ENCODE assay signal across 39 mouse cellular contexts in genomic region chr5:24369767-24370166, GRCm38 (mm10). TPM values are rescaled to one million over a fixed set of nuclear protein-coding genes. Genes with fewer than 3 reads are reported as not detected.
"Had no signal": no experiment of that assay in that cellular context is flagged by ENCODE, and none has a peak within 500 bp of the region (broad histone marks: within the 10 kb centered on the region; RNA-seq: fewer than 3 reads in every experiment).

No protein-coding gene starts in this region.

- H3K27me3 ChIP-seq: heart, embryonic 12.5 days; heart, embryonic 15.5 days; hindbrain, embryonic 12.5 days; hindbrain, embryonic 13.5 days; hindbrain, embryonic 15.5 days; intestine, embryonic 15.5 days; kidney, embryonic 15.5 days had no signal

- ATAC-seq: hindbrain, embryonic 16.5 days; hindbrain, postnatal 0 days; inflammation-experienced regulatory T-cells, adult 6 months; intestine, embryonic 15.5 days; intestine, embryonic 16.5 days; intestine, postnatal 0 days had no signal

- H3K9me3 ChIP-seq: heart, embryonic 10.5 days; heart, embryonic 12.5 days; heart, embryonic 13.5 days; heart, embryonic 15.5 days; hindbrain, embryonic 10.5 days; hindbrain, embryonic 12.5 days; hindbrain, embryonic 13.5 days; hindbrain, embryonic 15.5 days; intestine, embryonic 15.5 days; kidney, embryonic 15.5 days had no signal

- H3K4me3 ChIP-seq: heart, embryonic 10.5 days; heart, embryonic 12.5 days; heart, embryonic 13.5 days; heart, embryonic 15.5 days; hindbrain, embryonic 10.5 days; hindbrain, embryonic 12.5 days; hindbrain, embryonic 13.5 days; hindbrain, embryonic 15.5 days; intestine, embryonic 15.5 days; kidney, embryonic 15.5 days; layer of hippocampus, adult 2 months had no signal

- H3K4me1 ChIP-seq: hindbrain, embryonic 12.5 days; hindbrain, embryonic 15.5 days had no signal

- H3K9ac ChIP-seq: heart, embryonic 12.5 days; heart, embryonic 13.5 days; heart, embryonic 15.5 days; hindbrain, embryonic 12.5 days; hindbrain, embryonic 13.5 days; hindbrain, embryonic 14.5 days; hindbrain, embryonic 15.5 days; intestine, embryonic 15.5 days; kidney, embryonic 15.5 days had no signal

- H3K36me3 ChIP-seq: heart, embryonic 12.5 days; heart, embryonic 15.5 days; hindbrain, embryonic 10.5 days; hindbrain, embryonic 12.5 days; hindbrain, embryonic 13.5 days; hindbrain, embryonic 15.5 days; intestine, embryonic 15.5 days; kidney, embryonic 15.5 days had no signal

- DNase-seq: heart, postnatal 10 days; heart, postnatal 14 days; heart, postnatal 36 days; heart, postnatal 4 days; kidney, adult 11 months; kidney, adult 18-20 months; kidney, adult 2 months; kidney, adult 8-10 months; kidney, adult 9 months; kidney, postnatal 10 days; kidney, postnatal 14 days; kidney, postnatal 25 days; kidney, postnatal 36 days; kidney, postnatal 4 days; layer of hippocampus, adult 9-11 months; layer of hippocampus, postnatal 36 days had no signal

- H3K4me2 ChIP-seq: heart, embryonic 11.5 days; heart, embryonic 12.5 days; heart, embryonic 13.5 days; heart, embryonic 15.5 days; hindbrain, embryonic 12.5 days; hindbrain, embryonic 13.5 days; hindbrain, embryonic 14.5 days; hindbrain, embryonic 15.5 days; intestine, embryonic 15.5 days; kidney, embryonic 15.5 days had no signal

- H3K27ac ChIP-seq: heart, embryonic 10.5 days; heart, embryonic 13.5 days; heart, embryonic 15.5 days; hindbrain, embryonic 10.5 days; hindbrain, embryonic 12.5 days; hindbrain, embryonic 13.5 days; hindbrain, embryonic 14.5 days; hindbrain, embryonic 15.5 days; hindbrain, postnatal 0 days; intestine, embryonic 15.5 days; kidney, embryonic 15.5 days; kidney, postnatal 0 days; layer of hippocampus, adult 2 months had no signal

RNA-seq across cellular contexts. Expression of gene Nos3, which starts 5.2 kb away (rescaled TPM):
- total RNA-seq: hematopoietic stem cell, adult 5-6 weeks had no signal

RNA-seq across cellular contexts. Expression of gene Asic3, which starts 43.4 kb away (rescaled TPM):
- total RNA-seq: heart, postnatal 36 days; hematopoietic stem cell, adult 5-6 weeks; layer of hippocampus, postnatal 10 days had no signal
- polyA plus RNA-seq: heart, embryonic 14.5 days; heart, embryonic 15.5 days; inflammation-experienced regulatory T-cells, adult 6 months; intestine, embryonic 14.5 days had no signal
